ENCODE assay signal across 8 mouse cellular contexts in the genomic region with DNA sequence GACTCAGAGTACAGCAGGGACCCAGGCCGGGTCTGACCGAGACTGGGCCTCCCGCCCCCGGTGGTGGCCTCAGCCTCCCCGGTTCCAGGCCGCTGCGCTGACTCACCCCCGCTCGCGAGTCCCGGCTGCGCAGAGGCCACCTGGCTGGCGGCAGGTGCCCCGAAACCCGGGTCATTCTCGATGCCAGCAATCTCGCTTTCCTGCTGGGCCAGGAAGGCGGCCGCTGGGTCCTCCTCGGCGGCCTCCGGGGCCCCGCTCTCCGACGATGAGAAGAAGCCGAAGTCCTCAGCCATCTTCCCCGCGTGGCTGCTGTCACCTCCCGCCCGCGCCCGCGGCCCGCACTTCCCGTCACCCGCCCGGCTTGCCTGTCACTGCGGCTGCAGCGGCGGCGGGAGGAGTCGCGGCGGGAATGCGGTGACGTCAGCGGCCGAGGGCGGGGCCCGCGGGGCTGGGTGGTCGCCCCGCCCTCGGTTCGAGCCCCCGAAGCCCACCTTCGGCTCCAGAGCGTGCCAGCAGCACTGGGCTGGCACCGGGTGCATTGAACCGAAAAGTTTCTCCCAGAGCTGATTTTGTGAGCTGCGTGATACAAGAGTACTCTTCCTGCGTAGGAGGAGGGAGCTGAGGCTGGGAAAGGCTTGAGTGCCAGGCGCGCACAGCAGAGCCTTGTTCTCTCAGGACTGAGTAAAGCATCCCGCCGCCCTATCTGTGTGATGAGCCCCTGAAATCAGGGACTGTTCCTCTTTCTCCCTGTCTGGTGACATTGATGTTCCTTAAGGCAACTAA. TPM values are rescaled to one million over a fixed set of nuclear protein-coding genes. Genes with fewer than 3 reads are reported as not detected.
A peak's percentile ranks its signal among the peaks of the same experiment; 100 is the strongest.
DNase-seq lines count a peak whose midpoint lies in the region; ATAC-seq and TF ChIP-seq lines count a peak whose summit lies in the region.

A gene (minus strand): TSS at position 373 of the 783 bp plus-strand sequence.

- H3K4me2 ChIP-seq in heart, embryonic 14.5 days (ENCODE audit: low read length), result peak within 1 kb of the TSS; percentile 90
- H3K4me2 ChIP-seq in liver, embryonic 14.5 days (ENCODE audit: low read depth), result peak within 1 kb of the TSS; percentile 94
- H3K4me2 ChIP-seq in stomach, embryonic 16.5 days (ENCODE audit: low read depth, low read length), result peak within 1 kb of the TSS; percentile 95

- peak within 1 kb of the TSS; percentile 87 for H3K27ac ChIP-seq in brown adipose tissue, adult 24 weeks (replicated peaks; ENCODE audit: low read depth, low read length)
- H3K27ac ChIP-seq in forebrain, embryonic 10.5 days, result peak within 1 kb of the TSS; percentile 76
- H3K27ac ChIP-seq in heart, embryonic 14.5 days (replicated peaks in 1 of 2; ENCODE audit: control insufficient read depth in 1 of 2, insufficient read depth in 1 of 2, low read depth in 2 of 2, low read length in 2 of 2), result peak within 1 kb of the TSS; percentile 3 to 6; a peak in 2 of 4 replicates
- peak within 1 kb of the TSS; percentile 60 for H3K27ac ChIP-seq in liver, embryonic 14.5 days
- H3K27ac ChIP-seq in stomach, embryonic 16.5 days (ENCODE audit: low read length), result peak within 1 kb of the TSS; percentile 80

- no peaks in the 10 kb centered on the region for H3K36me3 ChIP-seq in forebrain, embryonic 10.5 days (replicated peaks)
- H3K36me3 ChIP-seq in heart, embryonic 14.5 days (ENCODE audit: control insufficient read depth, insufficient read depth, low read length), result no peaks in the 10 kb centered on the region
- H3K36me3 ChIP-seq in liver, embryonic 14.5 days (replicated peaks; ENCODE audit: control insufficient read depth, insufficient read depth, low read depth), result no peaks in the 10 kb centered on the region; the same call in 1 of the 2 replicates
- H3K36me3 ChIP-seq in stomach, embryonic 16.5 days (ENCODE audit: control insufficient read depth, insufficient read depth, low read length), result no peaks in the 10 kb centered on the region

- peak within 1 kb of the TSS; percentile 80 for H3K4me3 ChIP-seq in brown adipose tissue, adult 24 weeks (ENCODE audit: insufficient read depth, low read depth, low read length)
- H3K4me3 ChIP-seq in forebrain, embryonic 10.5 days, result peak within 1 kb of the TSS; percentile 68
- peak within 1 kb of the TSS; percentile 67 to 68 for H3K4me3 ChIP-seq in heart, embryonic 14.5 days (ENCODE audit: control insufficient read depth in 1 of 2, insufficient read depth in 1 of 2, low read depth in 1 of 2, low read length in 2 of 2)
- H3K4me3 ChIP-seq in liver, embryonic 14.5 days (ENCODE audit: insufficient read depth in 1 of 2, low read depth in 2 of 2, low read length in 2 of 2), result peak within 1 kb of the TSS; percentile 68 to 79
- peak within 1 kb of the TSS; percentile 82 for H3K4me3 ChIP-seq in stomach, embryonic 16.5 days (replicated peaks; ENCODE audit: low read length)

- DNase-seq in CD4-positive, CD25-positive, alpha-beta regulatory T cell, adult 2 months (ENCODE audit: low read depth, low spot score), result peak; percentile 86
- peak; percentile 76 for DNase-seq in forebrain, embryonic 10.5 days (ENCODE audit: extremely low spot score, low spot score)
- DNase-seq in kidney, postnatal 14 days, result peak; percentile 93
- peak in 2 of 3 experiments; percentile 54 to 56 for DNase-seq in liver, embryonic 14.5 days (ENCODE audit: low read depth in 3 of 3, low spot score in 3 of 3)
- peak; percentile 85 for DNase-seq in neural tube, embryonic 10.5 days (ENCODE audit: extremely low spot score, low spot score)

- ATAC-seq in heart, embryonic 14.5 days (ENCODE audit: insufficient number of reproducible peaks, insufficient read depth, low FRiP score, low read depth), result peak; percentile 60
- peak; percentile 76 for ATAC-seq in liver, embryonic 14.5 days (ENCODE audit: insufficient read depth)
- ATAC-seq in stomach, embryonic 16.5 days (ENCODE audit: insufficient read depth, low FRiP score), result peak; percentile 69; the same call in 1 of the 2 replicates

- peak within 1 kb of the TSS; percentile 82 for H3K9ac ChIP-seq in heart, embryonic 14.5 days (ENCODE audit: low read length)
- peak within 1 kb of the TSS; percentile 93 for H3K9ac ChIP-seq in liver, embryonic 14.5 days (replicated peaks)
- H3K9ac ChIP-seq in stomach, embryonic 16.5 days (ENCODE audit: low read length), result peak within 1 kb of the TSS; percentile 92

- TF ChIP-seq EP300 in liver, embryonic 14.5 days (IDR thresholded peaks at IDR 0.05; ENCODE audit: low read depth), result no peak

- H3K4me1 ChIP-seq in brown adipose tissue, adult 24 weeks (ENCODE audit: control insufficient read depth, insufficient read depth, insufficient read length, low read length), result peaks cover 3% of the 10 kb centered on the region; the same call in 1 of the 2 replicates
- H3K4me1 ChIP-seq in forebrain, embryonic 10.5 days, result peaks cover 28% of the 10 kb centered on the region
- peaks cover 8 to 21% of the 10 kb centered on the region in 2 experiments for H3K4me1 ChIP-seq in heart, embryonic 14.5 days (ENCODE audit: control insufficient read depth in 2 of 2, insufficient read depth in 2 of 2, low read length in 2 of 2)
- H3K4me1 ChIP-seq in liver, embryonic 14.5 days (replicated peaks; ENCODE audit: control insufficient read depth in 2 of 2, insufficient read depth in 2 of 2, low read length in 1 of 2), result peaks cover 35 to 39% of the 10 kb centered on the region in 2 experiments
- H3K4me1 ChIP-seq in stomach, embryonic 16.5 days (ENCODE audit: control insufficient read depth, insufficient read depth, low read length), result peaks cover 15% of the 10 kb centered on the region

- no peak for TF ChIP-seq CTCF in liver, embryonic 14.5 days (IDR thresholded peaks at IDR 0.05; ENCODE audit: low read depth)

- H3K27me3 ChIP-seq in forebrain, embryonic 10.5 days (ENCODE audit: poor library complexity, severe bottlenecking), result peaks cover 54% of the 10 kb centered on the region
- H3K27me3 ChIP-seq in heart, embryonic 14.5 days (ENCODE audit: control insufficient read depth, insufficient read depth, low read length), result no peaks in the 10 kb centered on the region
- H3K27me3 ChIP-seq in liver, embryonic 14.5 days (ENCODE audit: control insufficient read depth, insufficient read depth, low read length), result no peaks in the 10 kb centered on the region
- no peaks in the 10 kb centered on the region for H3K27me3 ChIP-seq in stomach, embryonic 16.5 days (ENCODE audit: control insufficient read depth, insufficient read depth, low read length)

- no peaks in the 10 kb centered on the region for H3K9me3 ChIP-seq in forebrain, embryonic 10.5 days
- no peaks in the 10 kb centered on the region for H3K9me3 ChIP-seq in heart, embryonic 14.5 days (ENCODE audit: control insufficient read depth, low read length)
- no peaks in the 10 kb centered on the region for H3K9me3 ChIP-seq in liver, embryonic 14.5 days (ENCODE audit: control insufficient read depth, low read length)
- no peaks in the 10 kb centered on the region for H3K9me3 ChIP-seq in stomach, embryonic 16.5 days (replicated peaks; ENCODE audit: control insufficient read depth, low read length)

- under 1% methylated on average over 66 of the region's 66 CpGs for WGBS in forebrain, embryonic 10.5 days
- under 1% methylated on average over 62 of the region's 66 CpGs for WGBS in heart, embryonic 14.5 days
- under 1% methylated on average over 66 of the region's 66 CpGs for WGBS in liver, embryonic 14.5 days (ENCODE audit: insufficient replicate concordance)
- under 1% methylated on average over 65 of the region's 66 CpGs for WGBS in stomach, embryonic 16.5 days

RNA-seq across cellular contexts. Expression of the gene that starts here (rescaled TPM):
- 44.2 and 48.8 TPM in 2 replicates for polyA plus RNA-seq in brown adipose tissue, adult 24 weeks (2012; ENCODE audit: insufficient read depth, insufficient read length, missing spikeins)
- polyA plus RNA-seq in forebrain, embryonic 10.5 days (2016; fragmentation: Nextera tagmentation; extraction: Ambion mirVana), result 12.4 and 15.3 TPM in 2 replicates
- polyA plus RNA-seq in heart, embryonic 14.5 days (2014; fragmentation: Nextera tagmentation; extraction: Ambion mirVana), result 37.9 and 45.0 TPM in 2 replicates
- 11.1 and 15.2 TPM in 2 replicates for polyA plus RNA-seq in liver, embryonic 14.5 days (2012; rRNA removed)
- 30.6 and 33.3 TPM in 2 replicates for polyA plus RNA-seq in liver, embryonic 14.5 days (2014; fragmentation: Nextera tagmentation; extraction: Ambion mirVana)
- polyA plus RNA-seq in stomach, embryonic 16.5 days (2015; fragmentation: Nextera tagmentation; extraction: Ambion mirVana), result 79.6 and 79.8 TPM in 2 replicates

Comparison
In these comparisons a context has a peak if more than half of its experiments do, and no peak if none do; other contexts are left out.
1. Peak in every context shown above with its lines: DNase-seq, ATAC-seq, H3K4me3 ChIP-seq and H3K27ac ChIP-seq.
2. H3K27ac ChIP-seq: peak in every context shown above with its lines; median percentile 87 in brown adipose tissue, adult 24 weeks; 80 in stomach, embryonic 16.5 days; 76 in forebrain, embryonic 10.5 days; 60 in liver, embryonic 14.5 days; 4 in heart, embryonic 14.5 days.